ENCODE assay signal across 10 mouse cellular contexts in the genomic region with DNA sequence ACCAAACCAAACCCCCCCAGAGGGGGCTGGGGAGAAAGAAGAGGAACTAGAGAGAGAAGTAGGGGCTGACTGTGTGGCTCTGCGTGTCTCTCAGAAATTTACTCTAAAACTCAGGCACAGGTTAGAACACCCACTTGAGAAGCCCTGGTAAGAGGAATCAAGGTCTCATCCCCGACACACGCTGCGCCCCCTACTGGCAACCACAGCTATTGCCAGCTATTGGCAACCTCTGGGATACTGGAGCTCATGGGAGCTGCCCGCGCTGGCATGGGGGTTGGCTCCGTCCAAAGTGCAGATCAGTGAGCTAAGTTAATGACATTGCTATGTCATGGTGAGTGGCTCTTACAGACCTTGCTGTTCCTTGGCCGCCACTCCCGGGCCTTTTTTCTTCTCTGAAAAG. TPM values are rescaled to one million over a fixed set of nuclear protein-coding genes. Genes with fewer than 3 reads are reported as not detected.
DNase-seq lines count a peak whose midpoint lies in the region; ATAC-seq lines count a peak whose summit lies in the region.
"Had no signal": no experiment of that assay in that cellular context is flagged by ENCODE, and none has a peak within 500 bp of the region (broad histone marks: within the 10 kb centered on the region; RNA-seq: fewer than 3 reads in every experiment).

No protein-coding gene starts in this region.

- no peak overlapping the region for H3K9ac ChIP-seq in hindbrain, embryonic 14.5 days
- no peak overlapping the region for H3K9ac ChIP-seq in hindbrain, embryonic 13.5 days
- no peak overlapping the region for H3K9ac ChIP-seq in liver, embryonic 13.5 days
- H3K9ac ChIP-seq: embryonic facial prominence, embryonic 15.5 days had no signal

- 36% methylated on average over 9 of the region's 9 CpGs for WGBS in hindbrain, embryonic 14.5 days
- 41% methylated on average over 9 of the region's 9 CpGs for WGBS in hindbrain, embryonic 13.5 days
- WGBS in liver, embryonic 13.5 days (ENCODE audit: insufficient replicate concordance), result 25% methylated on average over 9 of the region's 9 CpGs

- H3K36me3 ChIP-seq in hindbrain, embryonic 14.5 days (replicated peaks; ENCODE audit: control insufficient read depth, insufficient read depth), result no peaks in the 10 kb centered on the region
- H3K36me3 ChIP-seq in hindbrain, embryonic 13.5 days, result no peaks in the 10 kb centered on the region
- no peaks in the 10 kb centered on the region for H3K36me3 ChIP-seq in liver, embryonic 13.5 days
- H3K36me3 ChIP-seq: embryonic facial prominence, embryonic 15.5 days had no signal

- H3K27ac ChIP-seq in hindbrain, embryonic 14.5 days, result no peak overlapping the region
- no peak overlapping the region for H3K27ac ChIP-seq in hindbrain, embryonic 13.5 days
- no peak overlapping the region for H3K27ac ChIP-seq in liver, embryonic 13.5 days
- H3K27ac ChIP-seq: embryonic facial prominence, embryonic 15.5 days had no signal

- peak; percentile 42 for DNase-seq in hindbrain, embryonic 14.5 days (ENCODE audit: low spot score)
- peak; percentile 56 for DNase-seq in T-cell, adult 2 months (ENCODE audit: low spot score)
- peak; percentile 70 for DNase-seq in embryo, embryonic 10 days (ENCODE audit: low spot score)
- DNase-seq in kidney, adult 9 months, result peak; percentile 87
- peak; percentile 15 for DNase-seq in liver, embryonic 13.5 days
- peak; percentile 55 to 56 for DNase-seq in right cerebral cortex, adult 2 months (ENCODE audit: low spot score in 2 of 2)

- no peak overlapping the region for H3K4me3 ChIP-seq in hindbrain, embryonic 14.5 days (replicated peaks; ENCODE audit: low read length)
- no peak overlapping the region for H3K4me3 ChIP-seq in hindbrain, embryonic 13.5 days
- H3K4me3 ChIP-seq in liver, embryonic 13.5 days (replicated peaks), result no peak overlapping the region
- H3K4me3 ChIP-seq: embryonic facial prominence, embryonic 15.5 days; megakaryocyte, embryonic 14.5 days had no signal

- H3K4me1 ChIP-seq in hindbrain, embryonic 14.5 days (replicated peaks; ENCODE audit: control insufficient read depth, insufficient read depth, low read length), result no peaks in the 10 kb centered on the region
- H3K4me1 ChIP-seq in hindbrain, embryonic 13.5 days (replicated peaks), result no peaks in the 10 kb centered on the region; the same call in 1 of the 2 replicates
- H3K4me1 ChIP-seq in liver, embryonic 13.5 days (replicated peaks), result no peaks in the 10 kb centered on the region
- H3K4me1 ChIP-seq: embryonic facial prominence, embryonic 15.5 days; megakaryocyte, embryonic 14.5 days had no signal

- H3K9me3 ChIP-seq in hindbrain, embryonic 14.5 days (ENCODE audit: control insufficient read depth, low read length), result no peaks in the 10 kb centered on the region
- H3K9me3 ChIP-seq in hindbrain, embryonic 13.5 days, result no peaks in the 10 kb centered on the region
- H3K9me3 ChIP-seq in liver, embryonic 13.5 days (replicated peaks), result no peaks in the 10 kb centered on the region
- H3K9me3 ChIP-seq: embryonic facial prominence, embryonic 15.5 days had no signal

- H3K4me2 ChIP-seq in hindbrain, embryonic 14.5 days (replicated peaks), result no peak overlapping the region
- H3K4me2 ChIP-seq in hindbrain, embryonic 13.5 days, result no peak overlapping the region
- no peak overlapping the region for H3K4me2 ChIP-seq in liver, embryonic 13.5 days
- H3K4me2 ChIP-seq: embryonic facial prominence, embryonic 15.5 days had no signal

- H3K27me3 ChIP-seq in hindbrain, embryonic 14.5 days (ENCODE audit: control insufficient read depth, insufficient read depth, low read length), result no peaks in the 10 kb centered on the region
- no peaks in the 10 kb centered on the region for H3K27me3 ChIP-seq in hindbrain, embryonic 13.5 days
- no peaks in the 10 kb centered on the region for H3K27me3 ChIP-seq in liver, embryonic 13.5 days
- H3K27me3 ChIP-seq: embryonic facial prominence, embryonic 15.5 days; megakaryocyte, embryonic 14.5 days had no signal

- ATAC-seq in hindbrain, embryonic 14.5 days (ENCODE audit: low FRiP score), result no peak
- no peak for ATAC-seq in hindbrain, embryonic 13.5 days (ENCODE audit: low FRiP score)
- no peak for ATAC-seq in liver, embryonic 13.5 days (ENCODE audit: low read depth)
- no peak for ATAC-seq in inflammation-experienced regulatory T-cells, adult 6 months

RNA-seq across cellular contexts. Expression of gene Card11, which starts 37.4 kb away (rescaled TPM):
- 0.11 TPM in 1 of 2 replicates, not detected in the other for polyA plus RNA-seq in hindbrain, embryonic 14.5 days (2014; fragmentation: Nextera tagmentation; extraction: Ambion mirVana)
- 0.10 and 0.17 TPM in 2 replicates for polyA plus RNA-seq in hindbrain, embryonic 13.5 days (2015; fragmentation: Nextera tagmentation; extraction: Ambion mirVana)
- 0.14 and 0.23 TPM in 2 replicates for polyA plus RNA-seq in liver, embryonic 13.5 days (2015; fragmentation: Nextera tagmentation; extraction: Ambion mirVana)
- polyA plus RNA-seq in inflammation-experienced regulatory T-cells, adult 6 months (2017; shearing (Covaris generic)), result 10 to 100 TPM; 43.2 to 53.9 (median 51.8) TPM

Comparison
In these comparisons a context has a peak if more than half of its experiments do, and no peak if none do; other contexts are left out.
1. DNase-seq: peak in every context shown above with its lines; median percentile 87 in kidney, adult 9 months; 70 in embryo, embryonic 10 days; 56 in T-cell, adult 2 months; 56 in right cerebral cortex, adult 2 months; 42 in hindbrain, embryonic 14.5 days; 15 in liver, embryonic 13.5 days.
2. RNA of gene Card11, which starts 37.4 kb away (polyA plus RNA-seq): 43.2 to 53.9 TPM in inflammation-experienced regulatory T-cells, adult 6 months; 0.14 to 0.23 TPM in liver, embryonic 13.5 days, 0.10 to 0.17 TPM in hindbrain, embryonic 13.5 days and 0.11 TPM in hindbrain, embryonic 14.5 days; every median in the first group is over 10 times any median in the second.